Mouse (Mus musculus): ENCODE measurements at regions not wholly inside any gene's neighbourhood (a gene's known extent, or its start where the extent isn't known, plus 50 kb on each side); places are given as distances from the start of the nearest gene placed in this dataset.

- Histone ChIP-seq H3K27ac (replicated peaks; ENCODE audit: low read depth, low read length) (no peak overlapping the region), H3K4me3 (ENCODE audit: insufficient read depth, low read depth, low read length) (no peak overlapping the region), H3K4me1 (ENCODE audit: control insufficient read depth, insufficient read depth, insufficient read length, low read length) (no peaks in the 10 kb centered on the region)
Observed at GRCm38 (mm10) chr14:46661118-46661791, 99.1 kb upstream of the Cdkn3 start.

GRCm38 (mm10) chr14:46659365-46659764, 101.0 kb upstream of the Cdkn3 start:
- Histone ChIP-seq H3K4me1 (ENCODE audit: control insufficient read depth, insufficient read depth, insufficient read length, low read length) (no peaks in the 10 kb centered on the region), H3K4me3 (ENCODE audit: insufficient read depth, low read depth, low read length) (no peak overlapping the region), H3K27ac (replicated peaks; ENCODE audit: low read depth, low read length) (no peak overlapping the region)

- Histone ChIP-seq H3K4me1 (ENCODE audit: control insufficient read depth, insufficient read depth, insufficient read length, low read length) (no peaks in the 10 kb centered on the region), H3K4me3 (ENCODE audit: insufficient read depth, low read depth, low read length) (no peak overlapping the region)
Observed at GRCm38 (mm10) chr14:46656249-46656648, 104.1 kb upstream of the Cdkn3 start.

GRCm38 (mm10) chr14:46647319-46647974, 112.9 kb upstream of the Cdkn3 start:
- Histone ChIP-seq H3K27ac (replicated peaks; ENCODE audit: low read depth, low read length) (no peak overlapping the region), H3K4me1 (ENCODE audit: control insufficient read depth, insufficient read depth, insufficient read length, low read length) (no peaks in the 10 kb centered on the region), H3K4me3 (ENCODE audit: insufficient read depth, low read depth, low read length) (no peak overlapping the region)

More at GRCm38 (mm10) chr14:46656249-46656648, 104.1 kb upstream of the Cdkn3 start:
- H3K27ac ChIP-seq (replicated peaks; ENCODE audit: low read depth, low read length): no peak overlapping the region

- H3K4me3 ChIP-seq (ENCODE audit: insufficient read depth, low read depth, low read length): no peak overlapping the region
- H3K4me1 ChIP-seq (ENCODE audit: control insufficient read depth, insufficient read depth, insufficient read length, low read length): no peaks in the 10 kb centered on the region
- no peak overlapping the region for H3K27ac ChIP-seq (replicated peaks; ENCODE audit: low read depth, low read length)
Observed at GRCm38 (mm10) chr14:46646673-46647318, 113.5 kb upstream of the Cdkn3 start.

GRCm38 (mm10) chr14:46639116-46639826, 121.1 kb upstream of the Cdkn3 start:
- Histone ChIP-seq H3K4me1 (ENCODE audit: control insufficient read depth, insufficient read depth, insufficient read length, low read length) (no peaks in the 10 kb centered on the region; the same call in 1 of the 2 replicates), H3K4me3 (ENCODE audit: insufficient read depth, low read depth, low read length) (no peak overlapping the region), H3K27ac (replicated peaks; ENCODE audit: low read depth, low read length) (no peak overlapping the region)

GRCm38 (mm10) chr14:46638516-46638915, 121.8 kb upstream of the Cdkn3 start:
- H3K4me1 ChIP-seq (ENCODE audit: control insufficient read depth, insufficient read depth, insufficient read length, low read length): no peaks in the 10 kb centered on the region; the same call in 1 of the 2 replicates
- no peak overlapping the region for H3K27ac ChIP-seq (replicated peaks; ENCODE audit: low read depth, low read length)
- no peak overlapping the region for H3K4me3 ChIP-seq (ENCODE audit: insufficient read depth, low read depth, low read length)

- Histone ChIP-seq H3K4me1 (ENCODE audit: control insufficient read depth, insufficient read depth, insufficient read length, low read length) (no peaks in the 10 kb centered on the region; the same call in 1 of the 2 replicates), H3K27ac (replicated peaks; ENCODE audit: low read depth, low read length) (no peak overlapping the region), H3K4me3 (ENCODE audit: insufficient read depth, low read depth, low read length) (no peak overlapping the region)
Observed at GRCm38 (mm10) chr14:46637240-46637639, 123.1 kb upstream of the Cdkn3 start.

- Histone ChIP-seq H3K4me1 (ENCODE audit: control insufficient read depth, insufficient read depth, insufficient read length, low read length) (no peaks in the 10 kb centered on the region; the same call in 1 of the 2 replicates), H3K4me3 (ENCODE audit: insufficient read depth, low read depth, low read length) (no peak overlapping the region), H3K27ac (replicated peaks; ENCODE audit: low read depth, low read length) (peak overlapping the region; percentile 11; the same call in 1 of the 2 replicates)
Observed at GRCm38 (mm10) chr14:46636364-46636763, 124.0 kb upstream of the Cdkn3 start.

- no peak overlapping the region for H3K4me3 ChIP-seq (ENCODE audit: insufficient read depth, low read depth, low read length)
- H3K4me1 ChIP-seq (ENCODE audit: control insufficient read depth, insufficient read depth, insufficient read length, low read length): no peaks in the 10 kb centered on the region; the same call in 1 of the 2 replicates
- no peak overlapping the region for H3K27ac ChIP-seq (replicated peaks; ENCODE audit: low read depth, low read length)
Observed at GRCm38 (mm10) chr14:46635322-46635721, 125.0 kb upstream of the Cdkn3 start.

GRCm38 (mm10) chr14:46634656-46635244, 125.6 kb upstream of the Cdkn3 start:
- Histone ChIP-seq H3K4me3 (ENCODE audit: insufficient read depth, low read depth, low read length) (no peak overlapping the region), H3K4me1 (ENCODE audit: control insufficient read depth, insufficient read depth, insufficient read length, low read length) (no peaks in the 10 kb centered on the region; the same call in 1 of the 2 replicates), H3K27ac (replicated peaks; ENCODE audit: low read depth, low read length) (no peak overlapping the region)

GRCm38 (mm10) chr14:46634251-46634650, 126.1 kb upstream of the Cdkn3 start:
- no peak overlapping the region for H3K4me3 ChIP-seq (ENCODE audit: insufficient read depth, low read depth, low read length)
- no peak overlapping the region for H3K27ac ChIP-seq (replicated peaks; ENCODE audit: low read depth, low read length)
- H3K4me1 ChIP-seq (ENCODE audit: control insufficient read depth, insufficient read depth, insufficient read length, low read length): no peaks in the 10 kb centered on the region; the same call in 1 of the 2 replicates

GRCm38 (mm10) chr14:46627690-46628089, 132.7 kb upstream of the Cdkn3 start:
- H3K4me3 ChIP-seq (ENCODE audit: insufficient read depth, low read depth, low read length): no peak overlapping the region
- no peaks in the 10 kb centered on the region for H3K4me1 ChIP-seq (ENCODE audit: control insufficient read depth, insufficient read depth, insufficient read length, low read length)
- no peak overlapping the region for H3K27ac ChIP-seq (replicated peaks; ENCODE audit: low read depth, low read length)

GRCm38 (mm10) chr14:46625760-46626159, 134.6 kb upstream of the Cdkn3 start:
- Histone ChIP-seq H3K4me3 (ENCODE audit: insufficient read depth, low read depth, low read length) (no peak overlapping the region), H3K4me1 (ENCODE audit: control insufficient read depth, insufficient read depth, insufficient read length, low read length) (no peaks in the 10 kb centered on the region), H3K27ac (replicated peaks; ENCODE audit: low read depth, low read length) (no peak overlapping the region)

GRCm38 (mm10) chr14:46623645-46624044, 136.7 kb upstream of the Cdkn3 start:
- Histone ChIP-seq H3K4me1 (ENCODE audit: control insufficient read depth, insufficient read depth, insufficient read length, low read length) (no peaks in the 10 kb centered on the region), H3K27ac (replicated peaks; ENCODE audit: low read depth, low read length) (no peak overlapping the region), H3K4me3 (ENCODE audit: insufficient read depth, low read depth, low read length) (no peak overlapping the region)

Measured in brown adipose tissue, adult 24 weeks (tissue).